Mouse (Mus musculus): Measurements from ENCODE around the gene Fkbp8.

GRCm38 (mm10) chr8:70494416-70494945 is 33.0 kb upstream of the Fkbp8 start:
- no peak for TF ChIP-seq CTCF (IDR thresholded peaks at IDR 0.05; ENCODE audit: extremely low read depth, insufficient read depth, insufficient read length, insufficient replicate concordance)
- TF ChIP-seq POLR2A (IDR thresholded peaks at IDR 0.05; ENCODE audit: low read depth, low read length): no peak

Data from spleen, adult 2 months (tissue).